Mouse (Mus musculus): Measurements from ENCODE around the gene Cdh23. TPM values are rescaled to one million over a fixed set of nuclear protein-coding genes. Genes with fewer than 3 reads are reported as not detected.
A peak's percentile ranks its signal among the peaks of the same experiment; 100 is the strongest.

Gene Cdh23
- polyA plus RNA-seq, 1 experiment = 4.6 TPM

GRCm38 (mm10) chr10:60313606-60314005 is 382.7 kb downstream of the Cdh23 start:
- Histone ChIP-seq H3K4me3 (replicated peaks) (peak overlapping the region; percentile 34), H3K4me1 (peaks cover 52% of the 10 kb centered on the region), H3K9me3 (no peaks in the 10 kb centered on the region), H3K27me3 (replicated peaks) (peaks cover 49% of the 10 kb centered on the region), H3K36me3 (replicated peaks; ENCODE audit: low read length) (peaks cover 18% of the 10 kb centered on the region)
- TF ChIP-seq FLI1 (IDR thresholded peaks at IDR 0.05; ENCODE audit: low read length) = no peak
- no peak for TF ChIP-seq GATA1 (IDR thresholded peaks at IDR 0.05; ENCODE audit: borderline replicate concordance, low read length)

- no peak for TF ChIP-seq FLI1 (IDR thresholded peaks at IDR 0.05; ENCODE audit: low read length)
- no peak for TF ChIP-seq GATA1 (IDR thresholded peaks at IDR 0.05; ENCODE audit: borderline replicate concordance, low read length)
- Histone ChIP-seq H3K4me1 (peaks cover 46% of the 10 kb centered on the region), H3K4me3 (replicated peaks) (no peak overlapping the region), H3K36me3 (replicated peaks; ENCODE audit: low read length) (peaks cover 20% of the 10 kb centered on the region), H3K9me3 (peaks cover 10% of the 10 kb centered on the region), H3K27me3 (replicated peaks) (peaks cover 55% of the 10 kb centered on the region)
Measured at GRCm38 (mm10) chr10:60310629-60311028, 385.7 kb downstream of the Cdh23 start.

- H3K4me1 ChIP-seq = peaks cover 38% of the 10 kb centered on the region
- peaks cover 59% of the 10 kb centered on the region for H3K36me3 ChIP-seq (replicated peaks; ENCODE audit: low read length)
- no peak overlapping the region for H3K4me3 ChIP-seq (replicated peaks)
- peaks cover 10% of the 10 kb centered on the region for H3K9me3 ChIP-seq
- TF ChIP-seq GATA1 (IDR thresholded peaks at IDR 0.05; ENCODE audit: borderline replicate concordance, low read length) (no peak), FLI1 (IDR thresholded peaks at IDR 0.05; ENCODE audit: low read length) (no peak)
- H3K27me3 ChIP-seq (replicated peaks) = peaks cover 26% of the 10 kb centered on the region
Measured at GRCm38 (mm10) chr10:60304854-60305628, 391.2 kb downstream of the Cdh23 start.

GRCm38 (mm10) chr10:60303419-60303818 is 392.9 kb downstream of the Cdh23 start:
- H3K4me3 ChIP-seq (replicated peaks) = no peak overlapping the region
- TF ChIP-seq GATA1 (IDR thresholded peaks at IDR 0.05; ENCODE audit: borderline replicate concordance, low read length) = no peak
- TF ChIP-seq FLI1 (IDR thresholded peaks at IDR 0.05; ENCODE audit: low read length) = no peak
- H3K4me1 ChIP-seq = peaks cover 37% of the 10 kb centered on the region
- peaks cover 75% of the 10 kb centered on the region for H3K36me3 ChIP-seq (replicated peaks; ENCODE audit: low read length)
- H3K9me3 ChIP-seq = peaks cover 10% of the 10 kb centered on the region
- peaks cover 16% of the 10 kb centered on the region for H3K27me3 ChIP-seq (replicated peaks)

- Histone ChIP-seq H3K4me1 (peaks cover 31% of the 10 kb centered on the region), H3K27me3 (replicated peaks) (no peaks in the 10 kb centered on the region), H3K4me3 (replicated peaks) (no peak overlapping the region), H3K36me3 (replicated peaks; ENCODE audit: low read length) (peaks cover 95% of the 10 kb centered on the region), H3K9me3 (no peaks in the 10 kb centered on the region)
- TF ChIP-seq GATA1 (IDR thresholded peaks at IDR 0.05; ENCODE audit: borderline replicate concordance, low read length) (no peak), FLI1 (IDR thresholded peaks at IDR 0.05; ENCODE audit: low read length) (no peak)
Measured at GRCm38 (mm10) chr10:60299636-60300035, 396.7 kb downstream of the Cdh23 start.

- Histone ChIP-seq H3K36me3 (replicated peaks; ENCODE audit: low read length) (peaks cover 97% of the 10 kb centered on the region), H3K4me1 (peaks cover 54% of the 10 kb centered on the region), H3K27me3 (replicated peaks) (no peaks in the 10 kb centered on the region), H3K9me3 (no peaks in the 10 kb centered on the region), H3K4me3 (replicated peaks) (no peak overlapping the region)
- no peak for TF ChIP-seq GATA1 (IDR thresholded peaks at IDR 0.05; ENCODE audit: borderline replicate concordance, low read length)
- no peak for TF ChIP-seq FLI1 (IDR thresholded peaks at IDR 0.05; ENCODE audit: low read length)
Measured at GRCm38 (mm10) chr10:60296027-60296426, 400.3 kb downstream of the Cdh23 start.

GRCm38 (mm10) chr10:60295356-60295755 is 400.9 kb downstream of the Cdh23 start:
- Histone ChIP-seq H3K4me1 (peaks cover 60% of the 10 kb centered on the region), H3K4me3 (replicated peaks) (no peak overlapping the region), H3K9me3 (no peaks in the 10 kb centered on the region), H3K27me3 (replicated peaks) (no peaks in the 10 kb centered on the region), H3K36me3 (replicated peaks; ENCODE audit: low read length) (peaks cover 92% of the 10 kb centered on the region)
- no peak for TF ChIP-seq GATA1 (IDR thresholded peaks at IDR 0.05; ENCODE audit: borderline replicate concordance, low read length)
- TF ChIP-seq FLI1 (IDR thresholded peaks at IDR 0.05; ENCODE audit: low read length) = no peak

GRCm38 (mm10) chr10:60294621-60295020 is 401.7 kb downstream of the Cdh23 start:
- peaks cover 68% of the 10 kb centered on the region for H3K4me1 ChIP-seq
- H3K27me3 ChIP-seq (replicated peaks) = no peaks in the 10 kb centered on the region
- TF ChIP-seq FLI1 (IDR thresholded peaks at IDR 0.05; ENCODE audit: low read length) (no peak), GATA1 (IDR thresholded peaks at IDR 0.05; ENCODE audit: borderline replicate concordance, low read length) (no peak)
- H3K36me3 ChIP-seq (replicated peaks; ENCODE audit: low read length) = peaks cover 84% of the 10 kb centered on the region
- no peak overlapping the region for H3K4me3 ChIP-seq (replicated peaks)
- no peaks in the 10 kb centered on the region for H3K9me3 ChIP-seq

- H3K4me1 ChIP-seq = peaks cover 89% of the 10 kb centered on the region
- H3K9me3 ChIP-seq = no peaks in the 10 kb centered on the region
- H3K36me3 ChIP-seq (replicated peaks; ENCODE audit: low read length) = peaks cover 64% of the 10 kb centered on the region
- no peaks in the 10 kb centered on the region for H3K27me3 ChIP-seq (replicated peaks)
- no peak overlapping the region for H3K4me3 ChIP-seq (replicated peaks)
- no peak for TF ChIP-seq FLI1 (IDR thresholded peaks at IDR 0.05; ENCODE audit: low read length)
Measured at GRCm38 (mm10) chr10:60292209-60292608, 404.1 kb downstream of the Cdh23 start.

GRCm38 (mm10) chr10:60290739-60291110 is 405.6 kb downstream of the Cdh23 start:
- H3K4me1 ChIP-seq = peaks cover 95% of the 10 kb centered on the region
- peaks cover 61% of the 10 kb centered on the region for H3K36me3 ChIP-seq (replicated peaks; ENCODE audit: low read length)
- no peaks in the 10 kb centered on the region for H3K9me3 ChIP-seq
- H3K27me3 ChIP-seq (replicated peaks) = no peaks in the 10 kb centered on the region
- H3K4me3 ChIP-seq (replicated peaks) = peak overlapping the region; percentile 85
- TF ChIP-seq GATA1 (IDR thresholded peaks at IDR 0.05; ENCODE audit: borderline replicate concordance, low read length) (no peak), FLI1 (IDR thresholded peaks at IDR 0.05; ENCODE audit: low read length) (no peak)
